Mouse (Mus musculus) embryonic stem cell, embryonic (primary cell): ENCODE measurements at regions not wholly inside any gene's neighbourhood (a gene's known extent, or its start where the extent isn't known, plus 50 kb on each side); places are given as distances from the start of the nearest gene placed in this dataset.

Experiments used
- CTCF ChIA-PET, 4 experiments: fragments of 300-600 bp in 2 of 4; fragments of 350-600 bp in 2 of 4; sonication (Branson Sonifier 250); formaldehyde crosslinking; loops; one replicate each; lab custom pipeline; 2022; ENCODE audit warnings: inconsistent platforms in 2 of 4; lab: Charles Lee
- POLR2A ChIA-PET, 4 experiments: fragments of 300-600 bp in 2 of 4; fragments of 350-600 bp in 2 of 4; sonication (Branson Sonifier 250); formaldehyde crosslinking; loops; one replicate each; lab custom pipeline; 2022; ENCODE audit warnings: antibody characterized with exemption in 4 of 4, inconsistent platforms in 1 of 4; lab: Charles Lee

- POLR2A ChIA-PET, result no interaction called here
- CTCF ChIA-PET, result no interaction called here
These were observed 148.5 kb upstream of the Cdkn2b start for GRCm38 (mm10) chr4:89459346-89459666.

- ChIA-PET CTCF (no interaction called here), POLR2A (interaction anchor here in 1 of 4 experiments (1.4 kb wide), 1 partner anchor 11 kb away, joined by 4 read pairs; no protein-coding TSS in a partner anchor)
These were observed 147.9 kb upstream of the Cdkn2b start for GRCm38 (mm10) chr4:89458628-89459345.

GRCm38 (mm10) chr4:89457861-89458260, 147.0 kb upstream of the Cdkn2b start:
- POLR2A ChIA-PET, result interaction anchor here in 1 of 4 experiments (1.4 kb wide), 1 partner anchor 12 kb away, joined by 4 read pairs; no protein-coding TSS in a partner anchor
- CTCF ChIA-PET, result interaction anchor here in 1 of 4 experiments (0.5 to 0.7 kb wide), 2 partner anchors 67 to 100 kb away, joined by 4 read pairs; no protein-coding TSS in a partner anchor

- ChIA-PET POLR2A (no interaction called here), CTCF (no interaction called here)
These were observed 144.1 kb upstream of the Cdkn2b start for GRCm38 (mm10) chr4:89454926-89455325.

- ChIA-PET CTCF (no interaction called here), POLR2A (interaction anchor here in 2 of 4 experiments (0.6 to 0.7 kb wide), 2 partner anchors 20 to 65 kb away, joined by 3 to 6 read pairs; no protein-coding TSS in a partner anchor)
These were observed 142.2 kb upstream of the Cdkn2b start for GRCm38 (mm10) chr4:89453051-89453450.

GRCm38 (mm10) chr4:89451741-89452140, 140.9 kb upstream of the Cdkn2b start:
- POLR2A ChIA-PET, result no interaction called here

GRCm38 (mm10) chr4:89446765-89447487, 136.1 kb upstream of the Cdkn2b start:
- POLR2A ChIA-PET, result no interaction called here

More at GRCm38 (mm10) chr4:89451741-89452140, 140.9 kb upstream of the Cdkn2b start:
- CTCF ChIA-PET, result no interaction called here

GRCm38 (mm10) chr4:89446156-89446716, 135.4 kb upstream of the Cdkn2b start:
- ChIA-PET POLR2A (interaction anchor here in 1 of 4 experiments (0.7 kb wide), 1 partner anchor 1371 kb away, joined by 3 read pairs; no protein-coding TSS in a partner anchor), CTCF (interaction anchor here in 1 of 4 experiments (1.0 kb wide), 1 partner anchor 319 kb away, joined by 3 read pairs; no protein-coding TSS in a partner anchor)

More at GRCm38 (mm10) chr4:89446765-89447487, 136.1 kb upstream of the Cdkn2b start:
- CTCF ChIA-PET, result interaction anchor here in 1 of 4 experiments (1.0 kb wide), 1 partner anchor 319 kb away, joined by 3 read pairs; no protein-coding TSS in a partner anchor

- CTCF ChIA-PET, result interaction anchor here in 1 of 4 experiments (0.7 kb wide), 1 partner anchor 136 kb away, joined by 3 read pairs; no protein-coding TSS in a partner anchor
- POLR2A ChIA-PET, result interaction anchor here in 2 of 4 experiments (0.5 to 0.7 kb wide), 2 partner anchors 150 to 1370 kb away, joined by 3 to 5 read pairs; no protein-coding TSS in a partner anchor
These were observed 134.6 kb upstream of the Cdkn2b start for GRCm38 (mm10) chr4:89445214-89446155.

- POLR2A ChIA-PET, result no interaction called here
These were observed 131.7 kb upstream of the Cdkn2b start for GRCm38 (mm10) chr4:89442526-89442925.

GRCm38 (mm10) chr4:89440821-89441220, 130.0 kb upstream of the Cdkn2b start:
- ChIA-PET CTCF (interaction anchor here in 1 of 4 experiments (0.5 kb wide), 1 partner anchor 694 kb away, joined by 3 read pairs; no protein-coding TSS in a partner anchor), POLR2A (no interaction called here)

More at GRCm38 (mm10) chr4:89442526-89442925, 131.7 kb upstream of the Cdkn2b start:
- CTCF ChIA-PET, result no interaction called here

GRCm38 (mm10) chr4:89440326-89440725, 129.5 kb upstream of the Cdkn2b start:
- ChIA-PET POLR2A (no interaction called here), CTCF (interaction anchor here in 1 of 4 experiments (0.5 kb wide), 1 partner anchor 693 kb away, joined by 3 read pairs; no protein-coding TSS in a partner anchor)

GRCm38 (mm10) chr4:89438665-89439064, 127.8 kb upstream of the Cdkn2b start:
- ChIA-PET CTCF (no interaction called here), POLR2A (interaction anchor here in 1 of 4 experiments (0.6 kb wide), 1 partner anchor 1257 kb away, joined by 4 read pairs; no protein-coding TSS in a partner anchor)

GRCm38 (mm10) chr4:89436764-89437163, 125.9 kb upstream of the Cdkn2b start:
- CTCF ChIA-PET, result no interaction called here
- POLR2A ChIA-PET, result no interaction called here

- CTCF ChIA-PET, result no interaction called here
- POLR2A ChIA-PET, result no interaction called here
These were observed 123.3 kb upstream of the Cdkn2b start for GRCm38 (mm10) chr4:89434152-89434551.

- ChIA-PET POLR2A (no interaction called here), CTCF (no interaction called here)
These were observed 122.7 kb upstream of the Cdkn2b start for GRCm38 (mm10) chr4:89433528-89433927.

- POLR2A ChIA-PET, result no interaction called here
- CTCF ChIA-PET, result no interaction called here
These were observed 120.7 kb upstream of the Cdkn2b start for GRCm38 (mm10) chr4:89431520-89431919.

- ChIA-PET POLR2A (no interaction called here), CTCF (interaction anchor here in 1 of 4 experiments (0.5 kb wide), 1 partner anchor 561 kb away, joined by 6 read pairs; no protein-coding TSS in a partner anchor)
These were observed 117.6 kb upstream of the Cdkn2b start for GRCm38 (mm10) chr4:89428465-89428864.
